Mouse (Mus musculus) brain, embryonic 18.5 days (tissue): Measurements from ENCODE around the gene Cep128.
A peak's percentile ranks its signal among the peaks of the same experiment; 100 is the strongest.

Experiments
- DNase-seq: peaks from one replicate; pipeline ENCODE4 v3.0.0-alpha.2; 2012; ENCODE audit warnings: low read depth, low spot score

Gene Cep128

GRCm38 (mm10) chr12:90975429-90975828 lies 408.8 kb downstream of the Cep128 start:
- DNase-seq: no peak

GRCm38 (mm10) chr12:90971156-90971555 lies 413.1 kb downstream of the Cep128 start:
- DNase-seq: no peak

GRCm38 (mm10) chr12:90961386-90962017 lies 422.7 kb downstream of the Cep128 start:
- no peak for DNase-seq

GRCm38 (mm10) chr12:90954740-90955473 lies 429.3 kb downstream of the Cep128 start:
- peak; percentile 24 for DNase-seq
